Mouse (Mus musculus): ENCODE results near the gene Tmem108. TPM values are rescaled to one million over a fixed set of nuclear protein-coding genes. Genes with fewer than 3 reads are reported as not detected.

The Tmem108 gene
- polyA plus RNA-seq, 1 experiment from 2014 or later, result 14.2 TPM

DNA sequence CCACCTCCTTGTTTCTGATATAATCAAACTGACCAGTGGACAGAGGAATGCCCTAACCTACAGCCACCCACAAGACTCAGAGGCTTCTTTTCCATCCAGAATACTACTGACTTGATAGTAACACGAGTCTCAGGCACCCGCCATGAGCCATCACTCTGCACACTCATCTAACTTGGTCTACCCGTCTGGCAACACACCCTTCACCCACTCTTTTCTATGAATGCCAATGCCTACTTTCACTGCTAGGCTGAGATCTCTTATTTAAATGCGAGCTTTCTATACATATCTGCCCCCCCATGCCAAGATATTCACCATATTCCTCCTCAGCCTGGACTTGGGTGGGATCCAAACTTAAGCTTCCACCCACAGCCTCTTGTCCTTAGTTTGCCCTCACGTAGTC is 15.0 kb downstream of the Tmem108 start:
- 86% methylated on average over 5 of the region's 5 CpGs for WGBS
- H3K9ac ChIP-seq (replicated peaks; ENCODE audit: low read length), result no peak overlapping the region
- H3K27me3 ChIP-seq (ENCODE audit: control insufficient read depth, insufficient read depth, low read length), result no peaks in the 10 kb centered on the region
- no peak overlapping the region for H3K4me2 ChIP-seq (ENCODE audit: low read depth, low read length)
- DNase-seq (ENCODE audit: low spot score) (no peak), ATAC-seq (replicated peaks; ENCODE audit: insufficient number of reproducible peaks, low FRiP score, low TSS enrichment, low read depth) (no peak)
- no peak overlapping the region for H3K27ac ChIP-seq (replicated peaks; ENCODE audit: low read depth, low read length)
- H3K9me3 ChIP-seq (replicated peaks; ENCODE audit: control insufficient read depth, low read length), result no peaks in the 10 kb centered on the region
- no peaks in the 10 kb centered on the region for H3K36me3 ChIP-seq (replicated peaks; ENCODE audit: control insufficient read depth, insufficient read depth, low read depth, low read length)
- no peak overlapping the region for H3K4me3 ChIP-seq (ENCODE audit: low read depth, low read length)
- no peaks in the 10 kb centered on the region for H3K4me1 ChIP-seq (ENCODE audit: control insufficient read depth, insufficient read depth, low read length)

DNA sequence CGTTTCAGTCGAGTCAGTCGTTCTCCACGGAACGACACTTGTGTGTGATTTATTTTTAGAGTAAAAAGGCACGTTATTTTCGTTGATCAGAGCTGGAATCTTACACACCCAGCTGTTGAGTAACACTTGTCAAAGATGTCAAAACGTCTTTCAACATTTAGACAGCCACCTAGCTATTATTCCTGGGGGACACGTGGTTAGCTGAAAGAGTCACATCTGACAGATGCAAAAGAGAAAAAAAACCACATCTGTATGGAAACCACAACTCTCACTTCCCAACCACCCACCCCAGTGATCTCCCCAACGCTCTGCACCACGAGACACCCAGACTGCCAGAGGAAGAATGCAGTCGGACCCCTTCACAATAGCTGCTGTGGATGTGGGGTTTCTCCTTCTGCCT is 21.5 kb downstream of the Tmem108 start:
- 64% methylated on average over 12 of the region's 12 CpGs for WGBS
- H3K36me3 ChIP-seq (replicated peaks; ENCODE audit: control insufficient read depth, insufficient read depth, low read depth, low read length), result no peaks in the 10 kb centered on the region
- H3K9ac ChIP-seq (replicated peaks; ENCODE audit: low read length), result no peak overlapping the region
- H3K27me3 ChIP-seq (ENCODE audit: control insufficient read depth, insufficient read depth, low read length), result no peaks in the 10 kb centered on the region
- no peak overlapping the region for H3K27ac ChIP-seq (replicated peaks; ENCODE audit: low read depth, low read length)
- DNase-seq (ENCODE audit: low spot score), result no peak
- H3K4me3 ChIP-seq (ENCODE audit: low read depth, low read length), result no peak overlapping the region
- H3K4me2 ChIP-seq (ENCODE audit: low read depth, low read length), result no peak overlapping the region
- no peaks in the 10 kb centered on the region for H3K4me1 ChIP-seq (ENCODE audit: control insufficient read depth, insufficient read depth, low read length)
- no peaks in the 10 kb centered on the region for H3K9me3 ChIP-seq (replicated peaks; ENCODE audit: control insufficient read depth, low read length)
- no peak for ATAC-seq (replicated peaks; ENCODE audit: insufficient number of reproducible peaks, low FRiP score, low TSS enrichment, low read depth)

DNA sequence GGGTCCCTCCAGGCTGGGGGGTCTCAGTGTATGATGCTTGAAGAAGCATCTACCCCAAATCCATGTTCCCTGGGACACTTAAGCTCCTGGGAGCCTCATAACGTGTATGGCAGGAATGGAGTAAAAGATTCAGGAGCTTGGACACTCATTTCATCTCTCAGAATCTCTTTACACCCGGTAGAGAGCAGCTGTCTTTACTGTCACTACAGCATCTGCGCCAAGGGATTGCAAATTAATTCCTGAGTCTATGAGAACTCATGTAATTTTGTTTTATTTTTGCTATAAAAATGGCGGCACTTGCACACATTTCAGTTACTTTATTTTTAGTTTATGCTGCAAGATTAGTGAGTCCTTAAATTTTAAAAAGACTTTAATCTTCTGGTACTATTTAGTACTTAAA is 22.6 kb downstream of the Tmem108 start:
- H3K27me3 ChIP-seq (ENCODE audit: control insufficient read depth, insufficient read depth, low read length), result no peaks in the 10 kb centered on the region
- no peak overlapping the region for H3K4me2 ChIP-seq (ENCODE audit: low read depth, low read length)
- H3K27ac ChIP-seq (replicated peaks; ENCODE audit: low read depth, low read length), result no peak overlapping the region
- no peak overlapping the region for H3K9ac ChIP-seq (replicated peaks; ENCODE audit: low read length)
- H3K4me3 ChIP-seq (ENCODE audit: low read depth, low read length), result no peak overlapping the region
- ATAC-seq (replicated peaks; ENCODE audit: insufficient number of reproducible peaks, low FRiP score, low TSS enrichment, low read depth) (no peak), DNase-seq (ENCODE audit: low spot score) (no peak)
- H3K36me3 ChIP-seq (replicated peaks; ENCODE audit: control insufficient read depth, insufficient read depth, low read depth, low read length), result no peaks in the 10 kb centered on the region
- no peaks in the 10 kb centered on the region for H3K9me3 ChIP-seq (replicated peaks; ENCODE audit: control insufficient read depth, low read length)
- WGBS, result 87% methylated on average over 4 of the region's 4 CpGs
- H3K4me1 ChIP-seq (ENCODE audit: control insufficient read depth, insufficient read depth, low read length), result no peaks in the 10 kb centered on the region

DNA sequence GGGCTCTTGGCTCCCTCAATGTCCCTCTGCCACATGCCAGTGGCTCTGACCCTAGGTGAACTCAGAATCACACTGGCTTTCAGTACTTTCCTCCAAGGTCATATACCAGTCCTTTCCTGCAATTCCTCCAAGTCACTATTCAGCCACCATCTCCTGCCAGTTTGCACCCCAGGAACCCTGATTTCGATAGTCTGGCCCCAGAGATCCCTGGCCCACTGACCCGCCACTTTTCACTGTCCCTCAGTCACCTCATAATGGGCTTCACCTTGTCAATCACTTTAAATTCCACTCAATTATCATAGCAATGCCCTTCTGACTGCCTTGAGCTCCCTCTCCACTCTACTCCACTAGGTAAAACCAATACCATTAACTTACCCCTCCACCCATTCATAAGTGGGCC is 31.9 kb downstream of the Tmem108 start:
- Histone ChIP-seq H3K9me3 (replicated peaks; ENCODE audit: control insufficient read depth, low read length) (no peaks in the 10 kb centered on the region), H3K4me1 (ENCODE audit: control insufficient read depth, insufficient read depth, low read length) (no peaks in the 10 kb centered on the region), H3K27me3 (ENCODE audit: control insufficient read depth, insufficient read depth, low read length) (no peaks in the 10 kb centered on the region), H3K27ac (replicated peaks; ENCODE audit: low read depth, low read length) (no peak overlapping the region), H3K36me3 (replicated peaks; ENCODE audit: control insufficient read depth, insufficient read depth, low read depth, low read length) (no peaks in the 10 kb centered on the region), H3K4me2 (ENCODE audit: low read depth, low read length) (no peak overlapping the region), H3K4me3 (ENCODE audit: low read depth, low read length) (no peak overlapping the region), H3K9ac (replicated peaks; ENCODE audit: low read length) (no peak overlapping the region)
- DNase-seq (ENCODE audit: low spot score) (no peak), ATAC-seq (replicated peaks; ENCODE audit: insufficient number of reproducible peaks, low FRiP score, low TSS enrichment, low read depth) (no peak)
- WGBS, result 78% methylated on average over 2 of the region's 2 CpGs

DNA sequence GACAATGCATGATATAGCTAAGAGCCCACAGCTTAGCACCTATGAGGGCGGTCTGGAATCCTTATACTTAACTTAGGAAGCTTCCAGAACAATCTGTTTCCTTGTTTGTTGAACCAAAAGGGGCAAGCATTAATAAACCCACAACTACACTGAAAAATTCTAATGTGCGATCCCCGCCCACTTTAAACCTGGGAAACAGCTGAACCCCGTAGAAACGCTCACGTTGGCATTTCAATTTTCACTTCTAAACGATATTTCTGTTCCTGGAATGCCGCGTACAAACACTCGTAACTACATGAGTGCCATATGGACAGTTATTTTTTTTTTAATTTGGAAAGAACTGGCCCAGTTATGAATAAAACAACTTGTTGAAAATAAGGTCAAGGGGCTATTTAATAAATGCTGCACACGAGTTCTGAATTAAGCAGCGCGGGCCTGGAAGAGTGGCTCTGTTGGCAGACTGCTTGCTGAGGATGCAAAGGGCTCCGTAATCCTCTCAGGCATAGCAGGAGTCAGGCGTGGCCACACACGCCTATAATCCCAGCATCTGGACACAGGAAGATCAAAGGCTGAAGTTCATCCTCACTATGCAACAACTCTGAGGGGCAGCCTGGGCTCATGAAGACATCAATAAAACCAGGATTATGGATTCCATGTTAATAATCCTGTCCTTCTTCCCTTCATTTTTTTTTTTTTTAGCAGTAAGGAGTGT is 34.7 kb downstream of the Tmem108 start:
- WGBS, result 85% methylated on average over 16 of the region's 16 CpGs
- no peak overlapping the region for H3K9ac ChIP-seq (replicated peaks; ENCODE audit: low read length)
- H3K4me2 ChIP-seq (ENCODE audit: low read depth, low read length), result no peak overlapping the region
- H3K9me3 ChIP-seq (replicated peaks; ENCODE audit: control insufficient read depth, low read length), result no peaks in the 10 kb centered on the region
- ATAC-seq (replicated peaks; ENCODE audit: insufficient number of reproducible peaks, low FRiP score, low TSS enrichment, low read depth), result no peak
- no peaks in the 10 kb centered on the region for H3K36me3 ChIP-seq (replicated peaks; ENCODE audit: control insufficient read depth, insufficient read depth, low read depth, low read length)
- no peaks in the 10 kb centered on the region for H3K4me1 ChIP-seq (ENCODE audit: control insufficient read depth, insufficient read depth, low read length)
- H3K27me3 ChIP-seq (ENCODE audit: control insufficient read depth, insufficient read depth, low read length), result no peaks in the 10 kb centered on the region
- H3K27ac ChIP-seq (replicated peaks; ENCODE audit: low read depth, low read length), result no peak overlapping the region; the same call in 1 of the 2 replicates
- DNase-seq (ENCODE audit: low spot score), result no peak
- H3K4me3 ChIP-seq (ENCODE audit: low read depth, low read length), result no peak overlapping the region

DNA sequence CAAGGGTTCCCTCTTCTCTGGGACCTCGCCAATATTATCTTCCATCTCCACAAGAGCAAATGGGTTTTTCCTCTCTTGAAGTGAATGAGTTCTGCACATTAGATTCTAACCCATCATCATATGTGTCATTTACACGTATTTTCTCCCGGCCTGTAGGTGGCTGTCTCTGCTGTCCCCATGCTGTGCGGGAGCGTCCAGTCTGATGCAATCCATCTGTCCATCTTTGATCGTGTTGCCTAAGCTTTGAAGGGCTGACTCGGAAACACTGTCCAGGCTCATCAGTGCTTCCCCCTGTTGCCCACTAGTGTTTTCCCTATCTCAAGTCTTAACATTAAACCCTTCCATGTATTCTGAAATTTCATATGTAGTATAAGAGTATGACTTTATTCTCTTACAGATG is 36.1 kb downstream of the Tmem108 start:
- no peaks in the 10 kb centered on the region for H3K9me3 ChIP-seq (replicated peaks; ENCODE audit: control insufficient read depth, low read length)
- H3K27ac ChIP-seq (replicated peaks; ENCODE audit: low read depth, low read length), result no peak overlapping the region
- no peak for ATAC-seq (replicated peaks; ENCODE audit: insufficient number of reproducible peaks, low FRiP score, low TSS enrichment, low read depth)
- H3K4me3 ChIP-seq (ENCODE audit: low read depth, low read length), result no peak overlapping the region
- H3K9ac ChIP-seq (replicated peaks; ENCODE audit: low read length), result no peak overlapping the region
- H3K4me2 ChIP-seq (ENCODE audit: low read depth, low read length), result no peak overlapping the region
- 80% methylated on average over 7 of the region's 7 CpGs for WGBS
- no peaks in the 10 kb centered on the region for H3K36me3 ChIP-seq (replicated peaks; ENCODE audit: control insufficient read depth, insufficient read depth, low read depth, low read length)
- no peak for DNase-seq (ENCODE audit: low spot score)
- no peaks in the 10 kb centered on the region for H3K27me3 ChIP-seq (ENCODE audit: control insufficient read depth, insufficient read depth, low read length)
- no peaks in the 10 kb centered on the region for H3K4me1 ChIP-seq (ENCODE audit: control insufficient read depth, insufficient read depth, low read length)

DNA sequence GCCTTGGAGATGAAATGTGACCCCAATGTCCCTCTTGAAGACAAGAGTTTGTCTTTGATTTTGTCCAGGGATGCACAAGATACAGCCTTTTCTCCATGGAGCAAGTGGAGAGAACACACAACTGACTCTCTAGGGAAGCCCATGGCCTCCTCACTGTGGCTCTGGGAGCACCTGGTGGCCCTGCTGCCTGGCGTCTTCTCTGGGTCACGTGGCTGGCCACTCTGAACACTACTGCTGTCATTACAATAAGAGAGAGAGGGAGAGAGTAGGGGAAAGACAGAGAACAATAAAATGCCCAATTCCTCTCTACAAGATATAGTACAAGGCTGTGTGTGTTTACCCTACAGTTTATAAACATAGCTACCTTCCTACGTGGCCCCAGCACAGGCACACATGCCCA is 40.2 kb downstream of the Tmem108 start:
- WGBS, result 89% methylated on average over 3 of the region's 3 CpGs
- Histone ChIP-seq H3K27ac (replicated peaks; ENCODE audit: low read depth, low read length) (no peak overlapping the region), H3K36me3 (replicated peaks; ENCODE audit: control insufficient read depth, insufficient read depth, low read depth, low read length) (no peaks in the 10 kb centered on the region), H3K9me3 (replicated peaks; ENCODE audit: control insufficient read depth, low read length) (no peaks in the 10 kb centered on the region), H3K4me2 (ENCODE audit: low read depth, low read length) (no peak overlapping the region), H3K4me1 (ENCODE audit: control insufficient read depth, insufficient read depth, low read length) (no peaks in the 10 kb centered on the region), H3K27me3 (ENCODE audit: control insufficient read depth, insufficient read depth, low read length) (no peaks in the 10 kb centered on the region), H3K9ac (replicated peaks; ENCODE audit: low read length) (no peak overlapping the region), H3K4me3 (ENCODE audit: low read depth, low read length) (no peak overlapping the region)
- DNase-seq (ENCODE audit: low spot score) (no peak), ATAC-seq (replicated peaks; ENCODE audit: insufficient number of reproducible peaks, low FRiP score, low TSS enrichment, low read depth) (no peak)

DNA sequence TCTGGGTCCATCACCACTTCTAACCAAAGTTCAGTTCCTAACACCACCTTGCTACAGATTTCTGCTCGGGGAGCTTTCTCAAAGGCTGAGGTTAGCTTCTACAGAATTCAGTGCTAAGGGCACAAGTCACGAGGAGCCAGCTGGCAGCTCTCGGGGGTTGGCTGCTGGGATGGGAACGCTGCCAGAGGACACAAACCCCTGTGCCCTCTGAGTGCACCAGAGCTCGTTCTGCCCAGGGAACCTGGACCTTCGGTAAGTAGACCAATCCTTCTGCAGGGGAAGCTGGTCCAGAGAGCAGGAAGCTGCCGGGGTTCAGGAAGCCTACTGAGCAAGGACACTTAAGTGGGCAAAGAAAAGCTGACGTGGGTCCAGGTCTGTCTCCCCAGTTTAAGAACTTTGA is 40.6 kb downstream of the Tmem108 start:
- H3K27ac ChIP-seq (replicated peaks; ENCODE audit: low read depth, low read length), result no peak overlapping the region
- no peak overlapping the region for H3K4me3 ChIP-seq (ENCODE audit: low read depth, low read length)
- H3K4me2 ChIP-seq (ENCODE audit: low read depth, low read length), result no peak overlapping the region
- H3K27me3 ChIP-seq (ENCODE audit: control insufficient read depth, insufficient read depth, low read length), result no peaks in the 10 kb centered on the region
- DNase-seq (ENCODE audit: low spot score) (no peak), ATAC-seq (replicated peaks; ENCODE audit: insufficient number of reproducible peaks, low FRiP score, low TSS enrichment, low read depth) (no peak)
- no peaks in the 10 kb centered on the region for H3K9me3 ChIP-seq (replicated peaks; ENCODE audit: control insufficient read depth, low read length)
- H3K4me1 ChIP-seq (ENCODE audit: control insufficient read depth, insufficient read depth, low read length), result no peaks in the 10 kb centered on the region
- no peak overlapping the region for H3K9ac ChIP-seq (replicated peaks; ENCODE audit: low read length)
- no peaks in the 10 kb centered on the region for H3K36me3 ChIP-seq (replicated peaks; ENCODE audit: control insufficient read depth, insufficient read depth, low read depth, low read length)
- 90% methylated on average over 8 of the region's 8 CpGs for WGBS
